Mouse (Mus musculus) regulatory T cell (primary cell): ENCODE data around the gene Mvb12a.

Experiments
- in situ Hi-C: fragments of 300-600 bp; cut with MboI, MseI; formaldehyde crosslinking; loops from one replicate; pipeline ENCODE4 v1.15.1; 2025; ENCODE audit warnings: high pct_unique_total_duplicates

The Mvb12a gene

DNA sequence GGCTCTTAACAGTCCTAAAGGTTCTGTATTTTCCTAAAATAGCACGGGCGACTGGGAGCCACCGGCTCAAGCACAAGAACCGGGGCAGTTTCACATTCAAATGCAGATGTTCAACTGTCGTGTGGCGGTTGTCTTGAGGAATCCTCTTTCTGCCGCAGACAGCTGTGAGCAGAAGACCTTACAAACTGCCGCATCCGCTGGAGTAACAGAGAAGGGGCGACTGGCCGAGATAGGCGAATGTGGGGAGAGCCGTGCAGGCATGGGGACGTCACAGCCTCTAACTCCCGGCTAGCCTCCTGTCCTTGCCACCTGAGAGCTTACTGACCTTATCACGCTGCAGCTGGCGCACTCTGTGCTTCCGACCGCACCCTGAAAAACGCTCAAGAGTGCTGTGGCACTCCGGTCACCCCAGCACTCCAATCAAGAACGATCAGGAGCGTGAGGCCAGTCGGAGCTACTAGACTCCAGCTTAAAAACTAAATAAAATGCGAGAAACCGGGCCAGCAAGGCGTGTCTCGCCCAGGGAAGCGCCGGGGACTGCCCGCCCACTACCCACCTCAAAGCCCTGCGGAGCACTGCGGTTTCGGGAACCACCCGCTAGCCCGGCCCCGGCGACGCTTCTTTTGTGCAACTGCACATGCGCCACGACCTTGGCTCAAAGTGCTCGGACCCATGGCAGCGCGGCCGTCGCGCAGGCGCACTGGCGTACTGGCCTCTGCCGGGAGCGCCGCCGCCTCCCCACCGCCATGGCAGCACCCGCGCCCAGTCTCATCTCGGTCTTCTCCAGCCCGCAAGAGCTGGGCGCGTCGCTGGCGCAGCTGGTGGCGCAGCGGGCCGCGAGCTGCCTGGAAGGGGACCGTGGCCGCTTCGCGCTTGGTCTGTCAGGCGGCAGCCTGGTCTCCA, 49.0 kb downstream of the Mvb12a start, which contains the start of gene Pgls:
Pgls (plus strand) TSS at position 706 of the 903 bp plus-strand sequence.
- in situ Hi-C loops, result no loop called here

DNA sequence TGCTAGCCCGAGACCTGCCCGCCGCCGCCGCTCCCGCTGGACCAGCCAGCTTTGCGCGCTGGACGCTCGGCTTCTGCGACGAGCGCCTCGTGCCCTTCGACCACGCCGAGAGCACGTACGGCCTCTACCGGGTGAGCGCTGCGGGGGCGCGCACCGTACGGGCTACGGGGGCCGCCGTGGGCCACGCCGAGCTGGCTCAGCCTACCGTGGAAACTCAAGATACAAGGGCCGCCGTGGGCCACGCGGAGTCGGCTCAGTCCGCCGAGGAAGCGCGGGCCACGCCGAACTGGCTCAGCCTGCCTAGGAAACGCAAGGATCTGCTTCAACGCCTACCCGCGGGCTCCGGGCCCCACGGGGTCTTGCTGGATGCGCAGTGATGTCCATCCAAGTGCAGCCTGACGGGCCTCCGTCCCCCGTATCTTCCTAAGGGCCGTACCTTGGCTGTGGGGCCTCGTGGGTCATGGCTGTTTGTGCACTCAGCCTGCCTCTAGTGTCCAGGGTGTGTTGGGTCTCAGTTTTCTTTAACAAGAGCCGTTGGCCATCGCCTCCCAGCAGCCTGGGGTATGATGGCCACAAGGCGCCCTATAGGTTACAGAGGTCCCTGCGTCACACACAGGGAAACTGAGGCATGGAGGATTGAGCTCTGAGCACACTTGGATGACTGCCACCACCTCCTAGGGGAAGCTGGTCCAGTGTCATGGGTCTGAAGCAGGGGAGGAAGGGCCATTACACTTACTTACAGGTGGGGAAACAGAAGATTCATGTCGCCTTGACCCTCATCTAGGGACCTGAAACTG, 49.9 kb downstream of the Mvb12a start:
- in situ Hi-C loops, result no loop called here

DNA sequence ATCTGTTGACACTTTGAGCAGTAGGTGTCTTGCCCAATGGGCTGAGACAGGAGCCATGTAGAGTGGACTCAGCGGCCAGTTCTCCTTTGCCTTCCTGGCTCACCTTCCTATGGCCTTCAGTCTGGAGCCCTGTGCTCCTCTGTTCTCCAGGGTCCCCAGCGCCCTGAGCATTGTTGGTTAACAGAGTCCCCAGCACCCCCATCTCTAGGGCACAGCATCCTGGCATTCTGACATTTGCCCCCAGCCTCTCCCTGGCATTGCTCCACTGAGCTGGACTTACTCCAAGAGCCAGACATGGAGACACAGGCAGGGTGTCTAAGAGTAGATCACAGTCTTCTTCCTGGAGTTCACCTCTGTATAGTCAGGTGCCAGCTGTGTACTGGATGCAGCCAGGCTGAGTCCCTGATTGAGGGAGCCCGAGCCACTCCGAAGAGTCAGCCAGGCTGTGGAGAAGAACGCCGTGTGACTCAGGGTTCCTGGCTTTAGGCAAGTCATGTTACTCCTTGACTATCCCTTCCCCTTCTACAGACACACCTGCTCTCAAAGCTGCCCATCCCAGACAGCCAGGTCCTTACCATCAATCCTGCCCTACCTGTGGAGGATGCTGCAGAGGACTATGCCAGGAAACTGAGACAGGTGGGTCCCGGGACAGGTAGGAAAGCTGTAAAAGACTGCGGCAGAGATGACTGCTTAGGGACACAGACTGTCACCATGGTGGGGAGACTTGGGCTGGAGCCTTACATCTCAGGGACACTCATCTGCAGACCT, 51.0 kb downstream of the Mvb12a start:
- in situ Hi-C loops, result no loop called here

DNA sequence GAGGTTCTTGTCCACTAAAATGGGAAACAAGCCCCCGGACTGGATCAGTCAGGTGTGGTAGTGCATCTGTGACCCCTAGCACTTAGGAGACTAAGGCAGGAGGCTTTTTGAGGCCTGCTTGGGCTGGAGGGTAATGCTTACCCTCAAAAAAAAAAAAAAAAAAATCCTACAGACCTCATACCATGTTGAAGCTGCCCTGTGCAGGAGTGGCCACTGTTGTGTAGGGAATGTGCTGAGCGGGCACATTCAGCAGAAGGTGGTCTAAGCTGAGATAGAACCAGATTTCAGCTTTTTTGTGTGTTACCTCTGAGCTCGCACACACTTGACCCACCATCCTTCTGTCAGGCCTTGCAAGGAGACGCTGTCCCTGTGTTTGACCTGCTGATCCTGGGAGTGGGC, 51.6 kb downstream of the Mvb12a start:
- in situ Hi-C loops, result no loop called here

DNA sequence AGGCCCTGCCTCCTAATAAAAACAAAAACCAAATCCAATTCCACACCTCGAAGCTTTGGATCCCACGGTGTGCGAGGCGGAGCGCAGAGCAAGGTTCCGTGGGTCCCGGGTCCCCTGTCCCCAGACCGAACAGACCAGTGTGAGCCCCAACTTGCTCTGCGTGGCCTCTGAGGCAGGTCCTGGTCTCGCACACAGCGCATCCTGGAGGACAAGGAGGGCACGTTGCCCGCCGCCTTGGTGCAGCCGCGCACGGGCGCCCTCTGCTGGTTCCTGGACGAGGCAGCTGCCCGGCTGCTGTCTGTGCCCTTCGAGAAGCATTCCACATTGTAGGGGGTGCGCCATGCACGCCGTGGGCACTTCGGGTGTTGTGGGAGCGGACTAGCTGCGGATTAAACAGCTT, 53.1 kb downstream of the Mvb12a start:
- in situ Hi-C loops, result no loop called here

DNA sequence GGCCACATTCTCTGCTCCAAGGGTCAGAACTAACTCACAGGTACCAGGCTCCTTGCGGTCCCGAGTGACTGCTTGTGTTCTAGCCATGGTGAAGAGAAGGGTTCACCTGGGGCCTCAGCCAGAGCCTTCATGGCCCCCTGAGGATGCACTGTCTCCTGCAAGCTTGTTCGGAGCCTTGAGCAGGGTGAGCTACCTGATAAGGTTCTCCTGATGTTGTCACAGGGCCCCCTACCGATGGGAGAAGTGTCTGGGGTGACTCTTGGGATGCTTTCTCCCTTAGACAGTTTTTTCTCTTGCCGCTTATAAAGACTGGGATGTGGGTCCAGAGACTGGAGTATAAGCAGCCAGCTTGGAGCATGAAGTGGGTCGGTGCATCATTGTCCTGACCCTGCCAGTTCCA, 53.7 kb downstream of the Mvb12a start:
- in situ Hi-C loops, result no loop called here

DNA sequence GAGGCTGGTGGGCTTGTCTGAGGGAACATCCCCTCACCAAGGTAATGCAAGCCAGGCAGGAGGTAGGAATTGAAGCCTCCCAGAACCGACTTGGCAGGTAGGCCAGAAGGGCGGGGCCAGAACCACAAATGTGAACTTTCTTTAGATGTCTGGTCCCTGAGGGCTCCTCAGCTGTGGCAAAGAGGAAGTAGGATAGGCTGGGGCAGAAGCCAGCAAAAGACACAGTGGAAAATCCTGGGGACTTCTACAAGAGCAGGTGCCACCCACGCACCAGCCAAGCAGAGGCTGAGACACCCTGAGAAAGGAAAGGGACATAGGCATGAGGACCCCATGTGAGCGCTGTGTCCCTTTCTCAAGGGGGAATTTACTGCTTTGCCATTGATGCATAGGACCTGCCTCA, 54.1 kb downstream of the Mvb12a start:
- in situ Hi-C loops, result no loop called here

DNA sequence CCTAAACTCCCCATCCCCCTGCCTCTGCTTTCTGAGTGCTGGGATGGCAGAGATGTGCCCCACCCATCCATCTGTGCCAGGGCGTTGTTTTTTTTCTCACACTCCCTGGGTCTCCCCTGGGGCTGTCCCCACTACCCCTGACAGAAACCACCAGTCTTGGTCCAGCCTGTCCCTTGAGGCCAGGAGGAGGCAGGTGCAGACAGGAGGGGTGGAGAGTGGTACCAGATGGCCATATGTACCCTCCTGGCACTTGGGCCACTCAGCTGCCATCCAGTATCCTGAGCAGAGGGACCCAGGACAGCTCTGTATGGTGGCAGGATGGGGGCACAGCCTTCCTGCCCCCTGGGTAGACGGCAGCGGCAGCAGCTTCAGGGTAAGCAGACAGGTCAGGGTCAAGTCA, 54.7 kb downstream of the Mvb12a start, which contains the start of gene Fam129c:
Fam129c (plus strand) TSS at position 198 of the 400 bp plus-strand sequence.
- in situ Hi-C loops, result no loop called here
